Comparison of ENCODE assay signal across 13 mouse cellular contexts in the genomic region with DNA sequence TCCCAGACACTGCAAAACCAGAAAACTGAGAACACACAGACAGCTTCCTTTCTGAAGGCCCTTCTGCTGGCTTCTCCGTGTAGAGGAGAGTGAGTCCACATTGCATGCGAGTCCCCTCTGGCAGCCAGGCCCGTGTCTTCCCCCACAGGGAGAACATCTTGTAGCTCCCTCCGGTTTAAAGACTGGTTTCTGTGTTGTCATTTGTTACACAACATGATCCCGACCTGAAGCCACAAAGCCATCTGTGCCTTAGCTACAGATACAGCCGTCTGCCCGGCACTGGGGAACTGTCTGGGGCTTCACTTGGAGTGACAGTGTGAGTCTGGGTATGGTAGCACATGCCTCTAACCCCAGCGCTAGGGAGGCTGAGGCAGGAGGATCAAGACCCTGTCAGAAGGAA. TPM values are rescaled to one million over a fixed set of nuclear protein-coding genes. Genes with fewer than 3 reads are reported as not detected.
DNase-seq lines count a peak whose midpoint lies in the region; ATAC-seq and TF ChIP-seq lines count a peak whose summit lies in the region.
"Had no signal": no experiment of that assay in that cellular context is flagged by ENCODE, and none has a peak within 500 bp of the region (broad histone marks: within the 10 kb centered on the region; RNA-seq: fewer than 3 reads in every experiment).

No protein-coding gene starts in this region.

- 0 out of 2 replicates have a peak overlapping the region, but pooled peaks have one; percentile 2 for H3K9ac ChIP-seq in liver, postnatal 0 days (replicated peaks)
- H3K9ac ChIP-seq in hindbrain, embryonic 16.5 days (ENCODE audit: low read depth, low read length): no peak overlapping the region
- no peak overlapping the region for H3K9ac ChIP-seq in stomach, embryonic 15.5 days
- no peak overlapping the region for H3K9ac ChIP-seq in heart, embryonic 11.5 days (ENCODE audit: low read depth, low read length)
- H3K9ac ChIP-seq: limb, embryonic 13.5 days had no signal

- no peak overlapping the region for H3K4me3 ChIP-seq in liver, postnatal 0 days (ENCODE audit: low read depth, low read length)
- H3K4me3 ChIP-seq in hindbrain, embryonic 16.5 days (ENCODE audit: low read length): no peak overlapping the region
- no peak overlapping the region for H3K4me3 ChIP-seq in stomach, embryonic 15.5 days (replicated peaks)
- H3K4me3 ChIP-seq in heart, embryonic 11.5 days (ENCODE audit: low read depth, low read length): no peak overlapping the region
- H3K4me3 ChIP-seq: heart, embryonic 13.5 days; limb, embryonic 13.5 days had no signal

- no peak for DNase-seq in liver, postnatal 0 days
- no peak for DNase-seq in liver
- peak; percentile 54 to 58 for DNase-seq in cerebellum, postnatal 25 days
- DNase-seq in heart, adult 18-20 months: no peak
- no peak for DNase-seq in T-cell, adult 2 months (ENCODE audit: low spot score)
- DNase-seq: adrenal gland, postnatal 10 days; kidney, postnatal 25 days; thymus, postnatal 36 days had no signal

- H3K9me3 ChIP-seq in liver, postnatal 0 days (ENCODE audit: low read length): no peaks in the 10 kb centered on the region
- no peaks in the 10 kb centered on the region for H3K9me3 ChIP-seq in hindbrain, embryonic 16.5 days (ENCODE audit: control insufficient read depth, low read length)
- H3K9me3 ChIP-seq in stomach, embryonic 15.5 days: no peaks in the 10 kb centered on the region
- no peaks in the 10 kb centered on the region for H3K9me3 ChIP-seq in heart, embryonic 11.5 days (replicated peaks; ENCODE audit: control insufficient read depth, low read length)
- H3K9me3 ChIP-seq: heart, embryonic 13.5 days; limb, embryonic 13.5 days had no signal

- H3K4me2 ChIP-seq in liver, postnatal 0 days (ENCODE audit: low read depth, low read length): 0 out of 2 replicates have a peak overlapping the region, but pooled peaks have one; percentile 6
- H3K4me2 ChIP-seq in hindbrain, embryonic 16.5 days (ENCODE audit: low read length): no peak overlapping the region
- no peak overlapping the region for H3K4me2 ChIP-seq in stomach, embryonic 15.5 days
- H3K4me2 ChIP-seq in heart, embryonic 11.5 days: no peak overlapping the region
- H3K4me2 ChIP-seq: heart, embryonic 13.5 days; limb, embryonic 13.5 days had no signal

- ATAC-seq in liver, postnatal 0 days: no peak
- ATAC-seq in hindbrain, embryonic 16.5 days: no peak
- no peak for ATAC-seq in stomach, embryonic 15.5 days (ENCODE audit: insufficient read depth, low FRiP score, low read depth)
- no peak for ATAC-seq in heart, embryonic 11.5 days (replicated peaks; ENCODE audit: insufficient number of reproducible peaks, low FRiP score, low TSS enrichment)

- H3K27me3 ChIP-seq in liver, postnatal 0 days (ENCODE audit: insufficient read depth, low read length): no peaks in the 10 kb centered on the region
- no peaks in the 10 kb centered on the region for H3K27me3 ChIP-seq in hindbrain, embryonic 16.5 days (replicated peaks; ENCODE audit: control insufficient read depth, insufficient read depth, low read length)
- no peaks in the 10 kb centered on the region for H3K27me3 ChIP-seq in stomach, embryonic 15.5 days (replicated peaks)
- no peaks in the 10 kb centered on the region for H3K27me3 ChIP-seq in heart, embryonic 11.5 days (ENCODE audit: control insufficient read depth, insufficient read depth, low read length)
- H3K27me3 ChIP-seq: heart, embryonic 13.5 days; limb, embryonic 13.5 days had no signal

- TF ChIP-seq EP300 in liver, postnatal 0 days (IDR thresholded peaks at IDR 0.05; ENCODE audit: low read depth): no peak

- 30% methylated on average over 8 of the region's 8 CpGs for WGBS in liver, postnatal 0 days (ENCODE audit: insufficient replicate concordance)
- WGBS in hindbrain, embryonic 16.5 days: 54% methylated on average over 8 of the region's 8 CpGs
- 61% methylated on average over 8 of the region's 8 CpGs for WGBS in stomach, embryonic 15.5 days
- 66% methylated on average over 8 of the region's 8 CpGs for WGBS in heart, embryonic 11.5 days (ENCODE audit: insufficient replicate concordance)

- no peak for TF ChIP-seq CTCF in liver, postnatal 0 days (IDR thresholded peaks at IDR 0.05; ENCODE audit: low read depth)

- peak overlapping the region; percentile 66 for H3K27ac ChIP-seq in liver, postnatal 0 days (ENCODE audit: low read depth)
- peak overlapping the region; percentile 29; the same call in 1 of the 2 replicates for H3K27ac ChIP-seq in hindbrain, embryonic 16.5 days (ENCODE audit: low read depth, low read length)
- H3K27ac ChIP-seq in stomach, embryonic 15.5 days: 0 out of 2 replicates have a peak overlapping the region, but pooled peaks have one; percentile 31
- no peak overlapping the region for H3K27ac ChIP-seq in heart, embryonic 11.5 days (ENCODE audit: low read depth, low read length)
- H3K27ac ChIP-seq: heart, embryonic 13.5 days; limb, embryonic 13.5 days had no signal

- no peaks in the 10 kb centered on the region for H3K36me3 ChIP-seq in liver, postnatal 0 days (replicated peaks; ENCODE audit: insufficient read depth, low read length)
- no peaks in the 10 kb centered on the region for H3K36me3 ChIP-seq in hindbrain, embryonic 16.5 days (ENCODE audit: control insufficient read depth, insufficient read depth, low read length)
- H3K36me3 ChIP-seq in stomach, embryonic 15.5 days: no peaks in the 10 kb centered on the region
- no peaks in the 10 kb centered on the region for H3K36me3 ChIP-seq in heart, embryonic 11.5 days (ENCODE audit: control insufficient read depth, insufficient read depth, low read length)
- H3K36me3 ChIP-seq: heart, embryonic 13.5 days; limb, embryonic 13.5 days had no signal

- peaks cover 56% of the 10 kb centered on the region for H3K4me1 ChIP-seq in liver, postnatal 0 days (ENCODE audit: insufficient read depth)
- H3K4me1 ChIP-seq in hindbrain, embryonic 16.5 days (ENCODE audit: control insufficient read depth, insufficient read depth, low read depth, low read length): peaks cover 54% of the 10 kb centered on the region
- H3K4me1 ChIP-seq in stomach, embryonic 15.5 days: peaks cover 48% of the 10 kb centered on the region
- H3K4me1 ChIP-seq in heart, embryonic 11.5 days (ENCODE audit: control insufficient read depth, insufficient read depth, low read length): peaks cover 45% of the 10 kb centered on the region

RNA-seq across cellular contexts. Expression of gene Abhd2, which starts 42.1 kb away (rescaled TPM):
- 38.2 and 49.3 TPM in 2 replicates for polyA plus RNA-seq in liver, postnatal 0 days (2015; fragmentation: Nextera tagmentation; extraction: Ambion mirVana)
- polyA plus RNA-seq in hindbrain, embryonic 16.5 days (2015; fragmentation: Nextera tagmentation; extraction: Ambion mirVana): 16.3 and 21.4 TPM in 2 replicates
- polyA plus RNA-seq in stomach, embryonic 15.5 days (2015; fragmentation: Nextera tagmentation; extraction: Ambion mirVana): 12.0 and 13.2 TPM in 2 replicates
- 10 to 100 TPM; 33.0 to 36.3 TPM for total RNA-seq in heart, adult 18-20 months (2021)
- 4.9 and 6.1 TPM in 2 replicates for polyA plus RNA-seq in heart, embryonic 11.5 days (2014; fragmentation: Nextera tagmentation; extraction: Ambion mirVana)

Comparison
In these comparisons a context has a peak if more than half of its experiments do, and no peak if none do; other contexts are left out.
1. DNase-seq: peak in cerebellum, postnatal 25 days (2 of 2); none in liver, postnatal 0 days (single experiment), liver (single experiment), heart, adult 18-20 months (0 of 2) and T-cell, adult 2 months (single experiment).